Mouse (Mus musculus) heart, embryonic 14.5 days (tissue): ENCODE data around the gene Stk39. TPM values are rescaled to one million over a fixed set of nuclear protein-coding genes. Genes with fewer than 3 reads are reported as not detected.

Source experiments
- ATAC-seq: fragments of 200-750 bp; cut with Nextera tagmentation; 2 replicates; pipeline ENCODE4 v1.8.0; 2017; ENCODE audit warnings: low read depth, moderate TSS enrichment; ENCODE audit not compliant: insufficient number of reproducible peaks, insufficient read depth, low FRiP score
- H3K27ac ChIP-seq, 2 experiments: fragments of 200-500 bp in 1 of 2; fragments of 300-500 bp in 1 of 2; sonication (generic) in 1 of 2; replicated peaks in 1 of 2; 2 replicates each; pipeline ENCODE4 v1.5.1; 2012 to 2014; ENCODE audit warnings: low read depth in 2 of 2, low read length in 2 of 2, control low read depth in 1 of 2, mild to moderate bottlenecking in 1 of 2, mixed read lengths in 1 of 2; ENCODE audit not compliant: control insufficient read depth in 1 of 2, insufficient read depth in 1 of 2
- H3K27me3 ChIP-seq: fragments of 300-500 bp; sonication (generic); 2 replicates; pipeline ENCODE4 v1.6.1; 2014; ENCODE audit warnings: mild to moderate bottlenecking, low read length, control low read depth; ENCODE audit not compliant: control insufficient read depth, insufficient read depth
- H3K36me3 ChIP-seq: fragments of 300-500 bp; sonication (generic); 2 replicates; pipeline ENCODE4 v1.6.1; 2014; ENCODE audit warnings: mild to moderate bottlenecking, control low read depth, low read length, mixed read lengths; ENCODE audit not compliant: control insufficient read depth, insufficient read depth
- H3K4me1 ChIP-seq, 2 experiments: fragments of 200-500 bp in 1 of 2; fragments of 300-500 bp in 1 of 2; sonication (generic) in 1 of 2; 2 replicates each; pipeline ENCODE4 v1.6.1; 2012 to 2014; ENCODE audit warnings: low read length in 2 of 2, control low read depth in 1 of 2, mixed read lengths in 1 of 2; ENCODE audit not compliant: control insufficient read depth in 2 of 2, insufficient read depth in 2 of 2
- H3K4me2 ChIP-seq: fragments of 300-500 bp; sonication (generic); 2 replicates; pipeline ENCODE4 v1.6.1; 2014; ENCODE audit warnings: mild to moderate bottlenecking, low read length
- H3K4me3 ChIP-seq, 2 experiments: fragments of 200-500 bp in 1 of 2; fragments of 300-500 bp in 1 of 2; sonication (generic) in 1 of 2; 2 replicates each; pipeline ENCODE4 v1.5.1; 2012 to 2014; ENCODE audit warnings: low read length in 2 of 2, mild to moderate bottlenecking in 2 of 2, control low read depth in 1 of 2, low read depth in 1 of 2, moderate library complexity in 1 of 2; ENCODE audit not compliant: control insufficient read depth in 1 of 2, insufficient read depth in 1 of 2
- H3K9ac ChIP-seq: fragments of 300-500 bp; sonication (generic); 2 replicates; pipeline ENCODE4 v1.6.1; 2014; ENCODE audit warnings: mild to moderate bottlenecking, low read length
- H3K9me3 ChIP-seq: fragments of 300-500 bp; sonication (generic); 2 replicates; pipeline ENCODE4 v1.6.1; 2016; ENCODE audit warnings: low read length, control low read depth; ENCODE audit not compliant: control insufficient read depth
- WGBS: fragments of 180-500 bp; shearing (Covaris S2); extraction: QIAGEN DNeasy Blood & Tissue Kit; methylation state at CpG from one replicate; pipeline ENCODE4 v1.1.7; 2014; 5-methylcytosine and 5-hydroxymethylcytosine counted together
- polyA plus RNA-seq: library from polyadenylated mRNA; unstranded; fragments of >200 nt; fragmentation: Nextera tagmentation; extraction: Ambion mirVana; gene quantifications from 2 replicates; pipeline ENCODE4 v1.2.1, GENCODE M21; 2014

The Stk39 gene
- polyA plus RNA-seq, 1 experiment from 2014 or later, result 90.8 TPM

- 26% methylated on average over 11 of the region's 11 CpGs for WGBS
- no peak for ATAC-seq
- H3K27me3 ChIP-seq, result no peaks in the 10 kb centered on the region
- H3K4me3 ChIP-seq, result no peak overlapping the region
- peaks cover 50 to 76% of the 10 kb centered on the region in 2 experiments for H3K4me1 ChIP-seq
- peak overlapping the region; percentile 86 to 89 for H3K27ac ChIP-seq
- peaks cover 16% of the 10 kb centered on the region; the same call in 1 of the 2 replicates for H3K36me3 ChIP-seq
- 0 out of 2 replicates have a peak overlapping the region, but pooled peaks have one; percentile 4 for H3K4me2 ChIP-seq
- no peak overlapping the region; the same call in 1 of the 2 replicates for H3K9ac ChIP-seq
- H3K9me3 ChIP-seq, result no peaks in the 10 kb centered on the region
These were observed 92.4 kb downstream of the Stk39 start for GRCm38 (mm10) chr2:68379631-68380030.

DNA sequence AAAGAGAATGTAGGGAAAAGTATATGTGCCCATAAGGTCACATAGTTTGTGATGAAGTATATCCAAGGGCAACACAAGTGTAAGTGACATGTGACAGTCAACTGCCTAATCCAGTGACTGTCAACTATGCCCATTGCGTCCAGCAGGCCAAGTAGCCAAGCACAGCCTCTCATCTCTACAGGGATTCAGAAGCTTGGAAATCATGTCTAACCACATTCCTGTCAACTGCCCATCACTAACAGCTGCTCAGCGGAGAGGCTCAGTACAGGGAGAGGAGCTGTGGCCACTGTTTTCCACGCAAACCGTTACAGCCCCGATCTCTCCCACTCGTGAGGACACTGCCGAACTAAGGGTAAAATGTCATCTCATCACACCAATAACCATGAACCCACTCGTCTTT is 93.7 kb downstream of the Stk39 start:
- H3K36me3 ChIP-seq, result peaks cover 8% of the 10 kb centered on the region; the same call in 1 of the 2 replicates
- 21% methylated on average over 8 of the region's 8 CpGs for WGBS
- peaks cover 53 to 86% of the 10 kb centered on the region in 2 experiments for H3K4me1 ChIP-seq
- H3K27ac ChIP-seq, result peak overlapping the region; percentile 89 to 90
- ATAC-seq, result peak; percentile 83
- H3K27me3 ChIP-seq, result no peaks in the 10 kb centered on the region
- no peak overlapping the region for H3K4me3 ChIP-seq
- peak overlapping the region; percentile 46 for H3K4me2 ChIP-seq
- no peaks in the 10 kb centered on the region for H3K9me3 ChIP-seq
- peak overlapping the region; percentile 44 for H3K9ac ChIP-seq

- peaks cover 4% of the 10 kb centered on the region; the same call in 1 of the 2 replicates for H3K36me3 ChIP-seq
- peak overlapping the region; percentile 46 for H3K4me2 ChIP-seq
- peak overlapping the region; percentile 89 to 90 for H3K27ac ChIP-seq
- no peaks in the 10 kb centered on the region for H3K27me3 ChIP-seq
- H3K4me1 ChIP-seq, result peaks cover 48 to 84% of the 10 kb centered on the region in 2 experiments
- no peak overlapping the region for H3K4me3 ChIP-seq
- H3K9me3 ChIP-seq, result no peaks in the 10 kb centered on the region
- H3K9ac ChIP-seq, result peak overlapping the region; percentile 61; the same call in 1 of the 2 replicates
- no peak for ATAC-seq
- WGBS, result 41% methylated on average over 6 of the region's 6 CpGs
These were observed 94.8 kb downstream of the Stk39 start for GRCm38 (mm10) chr2:68377251-68377681.

DNA sequence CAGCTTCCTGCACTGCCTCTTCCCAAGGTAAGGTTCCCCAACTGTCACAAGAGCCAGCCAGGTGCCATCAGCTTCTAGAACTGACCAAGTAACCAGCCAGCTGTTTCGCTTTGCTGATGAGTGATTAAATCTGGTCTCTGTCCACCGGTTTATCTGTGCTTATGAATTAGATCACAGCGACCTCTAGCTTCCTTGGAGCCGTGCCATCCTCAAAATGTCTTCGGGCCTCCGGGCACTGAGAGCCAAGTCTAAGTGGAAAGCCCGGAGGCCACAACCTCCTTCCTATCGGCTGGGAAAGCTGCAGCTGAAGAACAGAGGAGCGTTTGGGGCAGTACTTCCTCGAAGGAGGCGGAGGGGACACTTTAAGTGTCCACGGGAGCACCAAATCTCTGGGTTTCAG is 95.4 kb downstream of the Stk39 start:
- Histone ChIP-seq H3K4me3 (no peak overlapping the region), H3K4me2 (peak overlapping the region; percentile 46), H3K9me3 (no peaks in the 10 kb centered on the region), H3K36me3 (peaks cover 4% of the 10 kb centered on the region; the same call in 1 of the 2 replicates), H3K9ac (peak overlapping the region; percentile 61), H3K4me1 (peaks cover 48 to 84% of the 10 kb centered on the region in 2 experiments), H3K27ac (peak overlapping the region; percentile 89 to 90), H3K27me3 (no peaks in the 10 kb centered on the region)
- 30% methylated on average over 12 of the region's 12 CpGs for WGBS
- ATAC-seq, result no peak

- no peak overlapping the region for H3K4me3 ChIP-seq
- no peaks in the 10 kb centered on the region for H3K9me3 ChIP-seq
- peaks cover 35 to 69% of the 10 kb centered on the region in 2 experiments for H3K4me1 ChIP-seq
- no peak overlapping the region for H3K4me2 ChIP-seq
- no peak for ATAC-seq
- WGBS, result 45% methylated on average over 7 of the region's 7 CpGs
- H3K9ac ChIP-seq, result peak overlapping the region; percentile 30; the same call in 1 of the 2 replicates
- H3K36me3 ChIP-seq, result peaks cover 9% of the 10 kb centered on the region
- H3K27ac ChIP-seq, result peak overlapping the region in 1 of 2 experiments; percentile 47; a peak in 1 of 4 replicates
- no peaks in the 10 kb centered on the region for H3K27me3 ChIP-seq
These were observed 97.9 kb downstream of the Stk39 start for GRCm38 (mm10) chr2:68374202-68374601.

DNA sequence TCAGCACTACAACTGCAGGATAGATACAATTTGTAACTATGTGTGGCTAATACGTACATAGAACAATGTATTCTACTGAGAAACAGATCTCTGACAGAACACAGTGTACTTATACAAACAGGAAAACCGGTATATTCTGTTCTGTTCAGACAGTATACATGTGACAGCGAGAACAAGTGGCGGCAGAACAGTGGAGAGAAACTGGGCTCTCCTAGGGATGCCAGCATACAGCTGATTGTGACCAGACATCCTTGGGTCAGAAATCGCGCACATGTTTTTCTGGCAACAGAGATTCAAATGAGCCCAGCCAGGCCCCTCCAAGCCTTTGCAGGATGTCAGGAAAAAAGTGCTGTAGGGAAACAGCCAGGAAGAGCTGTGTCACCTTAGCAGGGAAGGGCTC is 100.2 kb downstream of the Stk39 start:
- H3K36me3 ChIP-seq, result peaks cover 16% of the 10 kb centered on the region
- whole genome bisulfite sequencing, result 36% methylated on average over 6 of the region's 6 CpGs
- peak overlapping the region; percentile 30; the same call in 1 of the 2 replicates for H3K9ac ChIP-seq
- peak overlapping the region; percentile 4 to 69 for H3K27ac ChIP-seq
- no peak overlapping the region for H3K4me2 ChIP-seq
- H3K4me1 ChIP-seq, result peaks cover 27 to 60% of the 10 kb centered on the region in 2 experiments
- no peak overlapping the region for H3K4me3 ChIP-seq
- H3K27me3 ChIP-seq, result no peaks in the 10 kb centered on the region
- ATAC-seq, result no peak
- H3K9me3 ChIP-seq, result no peaks in the 10 kb centered on the region

DNA sequence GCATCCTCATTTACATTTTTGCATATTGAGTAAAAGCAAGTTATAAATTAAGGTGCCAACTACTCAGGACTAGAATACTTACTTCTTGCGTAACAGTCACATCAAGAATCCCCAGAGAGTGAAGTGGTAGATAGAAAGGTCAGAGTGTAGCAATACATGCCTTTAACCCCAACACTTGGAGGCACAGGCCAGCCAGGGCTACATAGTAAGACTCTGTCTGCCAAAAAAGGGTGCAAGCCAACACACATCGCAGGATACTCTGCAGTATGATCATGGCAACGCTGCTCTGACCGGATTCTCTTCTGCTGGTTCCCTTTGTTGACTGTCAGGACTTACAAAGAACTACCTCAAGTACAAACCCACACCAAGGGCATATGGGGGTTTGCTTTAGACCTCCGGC is 101.7 kb downstream of the Stk39 start:
- H3K4me1 ChIP-seq, result peaks cover 29 to 61% of the 10 kb centered on the region in 2 experiments
- H3K9me3 ChIP-seq, result no peaks in the 10 kb centered on the region
- no peak overlapping the region for H3K27ac ChIP-seq
- H3K4me3 ChIP-seq, result no peak overlapping the region
- no peak overlapping the region for H3K4me2 ChIP-seq
- H3K36me3 ChIP-seq, result peaks cover 12% of the 10 kb centered on the region; the same call in 1 of the 2 replicates
- no peaks in the 10 kb centered on the region for H3K27me3 ChIP-seq
- no peak for ATAC-seq
- no peak overlapping the region for H3K9ac ChIP-seq
- 71% methylated on average over 5 of the region's 5 CpGs for WGBS

DNA sequence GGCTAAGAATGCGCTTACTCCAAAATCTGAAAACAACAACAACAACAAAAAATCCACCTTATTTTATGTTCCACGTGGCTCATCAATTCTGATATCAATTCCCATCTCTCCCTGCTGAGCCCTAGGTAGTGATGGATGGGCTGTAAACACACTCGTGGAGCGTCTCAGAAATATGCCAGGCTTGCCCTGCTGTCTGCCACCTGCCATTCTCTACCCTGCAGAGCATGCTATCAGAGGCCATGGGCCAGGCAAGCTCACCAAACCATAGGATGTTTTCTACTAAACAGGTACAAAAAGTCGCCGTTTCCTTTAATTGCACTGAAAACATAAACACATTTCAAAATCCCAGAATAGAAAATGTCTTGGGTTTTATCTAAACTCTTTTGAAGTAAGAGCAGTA is 103.0 kb downstream of the Stk39 start:
- H3K9ac ChIP-seq, result no peak overlapping the region
- H3K27ac ChIP-seq, result no peak overlapping the region
- no peaks in the 10 kb centered on the region for H3K9me3 ChIP-seq
- H3K27me3 ChIP-seq, result no peaks in the 10 kb centered on the region
- WGBS, result 86% methylated on average over 6 of the region's 6 CpGs
- peaks cover 15% of the 10 kb centered on the region for H3K36me3 ChIP-seq
- H3K4me2 ChIP-seq, result no peak overlapping the region
- peaks cover 30 to 66% of the 10 kb centered on the region in 2 experiments for H3K4me1 ChIP-seq
- H3K4me3 ChIP-seq, result no peak overlapping the region
- ATAC-seq, result no peak
